Mouse (Mus musculus) heart, postnatal 10 days (tissue): Measurements from ENCODE around the gene Pirb. TPM values are rescaled to one million over a fixed set of nuclear protein-coding genes. Genes with fewer than 3 reads are reported as not detected.

Experiments used
- total RNA-seq, 2 experiments: library from RNA; stranded (reverse); gene quantifications; 2 replicates each; pipeline ENCODE4 v1.2.3; 2021

Pirb gene
- total RNA-seq, 2 experiments from 2014 or later: 0.67 to 1.4 TPM

Other genes starting within 250 kb of the Pirb start
- gene Tarm1, start 217.8 kb downstream of the Pirb start, total RNA-seq: not detected
- under 1 TPM; 0.24 to 0.27 TPM for gene Oscar, start 104.2 kb downstream of the Pirb start, total RNA-seq
- 1,000 to 10,000 TPM; 1,653 to 1,740 TPM for gene Ndufa3, start 103.0 kb downstream of the Pirb start, total RNA-seq
- gene Tfpt, start 90.5 kb downstream of the Pirb start, total RNA-seq: 10 to 100 TPM; 20.3 to 29.9 TPM
- gene Prpf31, start 90.4 kb downstream of the Pirb start, total RNA-seq: 10 to 100 TPM; 33.1 to 33.4 TPM
- gene Cnot3, start 75.1 kb downstream of the Pirb start, total RNA-seq: 10 to 100 TPM; 36.4 to 40.0 TPM
- gene Leng1, start 54.6 kb downstream of the Pirb start, total RNA-seq: 10 to 100 TPM in 1 of 2 experiments, 1 to 10 TPM in 1; 6.7 to 10.4 TPM
- 1 to 10 TPM; 1.5 to 2.1 TPM for gene Tmc4, start 42.8 kb downstream of the Pirb start, total RNA-seq
- gene Tsen34, start 27.5 kb downstream of the Pirb start, total RNA-seq: 100 to 1,000 TPM; 106 to 107 TPM
- gene Mboat7, start 26.9 kb downstream of the Pirb start, total RNA-seq: 10 to 100 TPM; 25.7 to 28.9 TPM
- gene Rps9, start 16.4 kb downstream of the Pirb start, total RNA-seq: 100 to 1,000 TPM; 812 to 873 TPM
- under 1 TPM in 1 of 2 experiments, not detected in 1; 0.24 TPM for gene Gm15448, start 105.3 kb upstream of the Pirb start, total RNA-seq
- under 1 TPM in 1 of 2 experiments, not detected in 1; 0.19 TPM for gene Pira2, start 124.7 kb upstream of the Pirb start, total RNA-seq
- gene Gm14548, start 177.7 kb upstream of the Pirb start, total RNA-seq: under 1 TPM in 1 of 2 experiments, not detected in 1; 0.14 TPM
- under 1 TPM; 0.12 TPM for gene Lilra6, start 195.1 kb upstream of the Pirb start, total RNA-seq